Mouse (Mus musculus): ENCODE data around the gene Hsd11b1.

Hsd11b1 gene

DNA sequence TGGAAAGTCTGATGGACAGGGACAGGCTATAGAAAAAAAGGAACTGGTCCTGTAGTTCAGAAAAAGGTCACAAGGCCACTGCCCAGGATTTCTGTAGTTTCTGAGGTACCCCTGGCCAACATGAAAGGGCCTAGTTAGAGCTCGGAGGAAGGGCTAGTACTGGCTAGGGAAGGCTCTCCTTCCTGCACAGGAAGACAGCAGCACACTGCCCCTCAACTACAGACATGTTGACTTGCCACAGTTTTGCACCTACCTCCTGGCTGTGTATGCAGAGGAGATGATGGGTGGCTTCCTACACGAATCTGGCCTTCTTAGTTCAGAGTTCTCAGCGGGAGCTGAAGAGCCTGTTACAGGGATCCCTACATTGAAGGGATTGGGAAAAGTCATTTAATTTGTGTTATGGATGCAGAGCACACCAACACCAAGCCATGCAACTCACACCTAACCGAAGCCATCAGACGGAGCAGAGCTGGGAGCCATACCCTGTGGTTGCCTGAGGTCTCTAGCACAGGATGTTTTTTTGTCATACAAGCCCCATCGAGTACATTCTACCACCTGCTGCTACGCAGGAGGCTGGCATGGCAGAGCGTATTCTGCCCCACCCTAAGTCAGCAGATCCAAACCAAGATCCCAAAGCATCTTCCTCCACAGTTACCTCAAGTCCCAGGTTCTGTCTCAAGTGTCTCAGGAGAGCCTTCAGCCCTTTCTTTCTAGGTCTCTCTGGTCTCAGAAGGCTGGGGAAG is 63.1 kb downstream of the Hsd11b1 start:
- no peak for DNase-seq (ENCODE audit: low spot score)

DNA sequence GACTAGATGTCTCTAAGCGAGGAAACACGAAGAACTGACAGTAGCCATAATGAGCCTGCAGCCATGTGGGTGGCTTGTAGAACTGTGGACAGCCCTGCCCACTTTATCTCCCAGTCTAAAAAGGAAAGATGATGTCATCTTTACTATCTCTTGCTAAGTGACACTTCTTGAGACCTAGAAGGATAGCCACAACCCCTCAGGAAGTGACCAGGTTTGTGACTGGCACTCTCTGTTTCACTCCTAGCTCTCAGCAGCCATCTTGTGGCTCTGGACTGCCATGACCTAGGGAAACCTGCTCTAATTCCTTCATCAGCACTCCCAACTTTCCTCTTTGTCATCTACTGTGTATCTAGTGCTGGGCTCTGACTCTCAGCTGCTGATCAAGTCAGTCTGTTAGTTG is 65.6 kb downstream of the Hsd11b1 start:
- DNase-seq (ENCODE audit: low spot score): no peak

DNA sequence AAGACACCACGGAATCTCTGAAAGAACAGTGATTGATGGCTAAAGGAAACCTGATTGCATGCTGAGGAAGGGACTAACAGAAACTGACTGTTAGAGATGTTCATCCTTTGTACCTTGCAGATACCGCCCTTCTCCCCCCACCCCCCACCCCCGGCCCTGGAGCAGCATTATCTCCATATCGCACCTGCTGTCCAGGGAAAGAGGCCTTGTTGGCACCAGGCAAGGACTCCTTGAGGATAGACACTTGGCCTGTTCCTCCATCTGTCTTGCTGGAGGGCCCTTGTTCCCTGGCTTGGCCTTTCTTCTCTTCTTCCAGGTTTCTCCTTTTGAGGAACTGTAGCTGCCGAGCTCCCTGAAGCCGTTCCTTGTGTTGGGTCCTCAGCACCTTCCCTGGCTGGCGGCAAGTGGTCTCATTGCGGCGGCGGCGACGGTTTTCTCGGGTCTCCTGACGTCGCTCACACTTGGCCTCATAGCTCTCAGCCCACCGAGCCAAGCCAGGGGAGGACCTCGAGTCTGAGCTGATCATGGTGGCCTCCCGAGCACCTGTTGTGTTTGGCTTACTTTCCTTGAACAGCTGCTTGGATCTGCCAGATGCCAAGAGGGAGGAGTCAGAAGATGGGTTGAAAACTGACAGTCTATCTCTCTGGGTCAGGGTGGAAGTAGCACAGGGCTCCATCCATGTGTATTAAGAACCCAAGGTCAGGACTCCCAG is 66.2 kb downstream of the Hsd11b1 start:
- DNase-seq (ENCODE audit: low spot score): no peak

DNA sequence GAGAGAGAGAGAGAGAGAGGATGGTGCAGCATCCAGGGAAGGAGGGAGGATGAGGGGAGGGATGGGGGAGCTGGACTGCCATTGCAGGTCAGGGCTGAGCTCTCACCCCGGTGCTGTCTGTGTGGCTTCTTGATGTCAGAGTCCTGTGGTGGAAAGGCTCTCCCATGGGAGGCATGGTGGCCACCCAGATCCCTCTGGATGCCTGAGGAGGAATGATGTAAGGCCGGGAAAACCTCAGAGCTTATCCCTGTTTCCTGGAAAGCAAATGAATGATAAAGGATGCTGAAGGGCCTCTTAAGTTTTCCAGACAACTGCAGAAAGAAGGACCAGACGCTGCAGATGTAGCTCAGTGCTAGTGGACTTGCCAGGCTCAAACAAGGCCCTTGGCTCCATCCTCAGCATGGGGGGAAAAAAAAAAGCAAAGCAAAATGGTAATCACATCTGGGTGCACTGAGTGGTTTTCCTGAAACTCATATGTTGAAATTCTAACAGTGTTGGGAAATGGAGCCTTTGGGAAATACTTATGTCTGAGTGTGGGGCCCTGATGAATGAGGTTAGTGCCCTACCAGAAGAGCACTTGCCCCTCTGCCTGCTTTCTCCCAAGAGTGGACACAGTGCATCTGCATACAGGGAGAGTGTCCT is 68.6 kb downstream of the Hsd11b1 start:
- DNase-seq (ENCODE audit: low spot score): no peak

GRCm38 (mm10) chr1:193194416-193195140 is 69.3 kb downstream of the Hsd11b1 start:
- DNase-seq (ENCODE audit: low spot score): no peak

- no peak for DNase-seq (ENCODE audit: low spot score)
These were observed 72.1 kb downstream of the Hsd11b1 start for GRCm38 (mm10) chr1:193191675-193192283.

GRCm38 (mm10) chr1:193189771-193190170 is 74.1 kb downstream of the Hsd11b1 start:
- DNase-seq (ENCODE audit: low spot score): no peak

- no peak for DNase-seq (ENCODE audit: low spot score)
These were observed 74.7 kb downstream of the Hsd11b1 start for GRCm38 (mm10) chr1:193189151-193189621.

- no peak for DNase-seq (ENCODE audit: low spot score)
These were observed 75.6 kb downstream of the Hsd11b1 start for GRCm38 (mm10) chr1:193188257-193188656.

- no peak for DNase-seq (ENCODE audit: low spot score)
These were observed 82.8 kb downstream of the Hsd11b1 start for GRCm38 (mm10) chr1:193181104-193181503.

GRCm38 (mm10) chr1:193174143-193174733 is 89.6 kb downstream of the Hsd11b1 start:
- DNase-seq (ENCODE audit: low spot score): no peak

- no peak for DNase-seq (ENCODE audit: low spot score)
These were observed 90.1 kb downstream of the Hsd11b1 start for GRCm38 (mm10) chr1:193173810-193174129.

GRCm38 (mm10) chr1:193172991-193173809 is 90.7 kb downstream of the Hsd11b1 start:
- DNase-seq (ENCODE audit: low spot score): peak; percentile 84
